Mouse (Mus musculus) lung, postnatal 0 days (tissue): ENCODE data around the gene Mien1.

ENCODE experiments used
- CTCF ChIP-seq: IDR thresholded peaks from 2 replicates; pipeline ENCODE4 v1.5.1; 2016; ENCODE audit warnings: antibody characterized with exemption, mild to moderate bottlenecking
- EP300 ChIP-seq: IDR thresholded peaks from 2 replicates; pipeline ENCODE4 v1.6.1; 2016; ENCODE audit warnings: antibody characterized with exemption, mild to moderate bottlenecking, control low read depth

DNA sequence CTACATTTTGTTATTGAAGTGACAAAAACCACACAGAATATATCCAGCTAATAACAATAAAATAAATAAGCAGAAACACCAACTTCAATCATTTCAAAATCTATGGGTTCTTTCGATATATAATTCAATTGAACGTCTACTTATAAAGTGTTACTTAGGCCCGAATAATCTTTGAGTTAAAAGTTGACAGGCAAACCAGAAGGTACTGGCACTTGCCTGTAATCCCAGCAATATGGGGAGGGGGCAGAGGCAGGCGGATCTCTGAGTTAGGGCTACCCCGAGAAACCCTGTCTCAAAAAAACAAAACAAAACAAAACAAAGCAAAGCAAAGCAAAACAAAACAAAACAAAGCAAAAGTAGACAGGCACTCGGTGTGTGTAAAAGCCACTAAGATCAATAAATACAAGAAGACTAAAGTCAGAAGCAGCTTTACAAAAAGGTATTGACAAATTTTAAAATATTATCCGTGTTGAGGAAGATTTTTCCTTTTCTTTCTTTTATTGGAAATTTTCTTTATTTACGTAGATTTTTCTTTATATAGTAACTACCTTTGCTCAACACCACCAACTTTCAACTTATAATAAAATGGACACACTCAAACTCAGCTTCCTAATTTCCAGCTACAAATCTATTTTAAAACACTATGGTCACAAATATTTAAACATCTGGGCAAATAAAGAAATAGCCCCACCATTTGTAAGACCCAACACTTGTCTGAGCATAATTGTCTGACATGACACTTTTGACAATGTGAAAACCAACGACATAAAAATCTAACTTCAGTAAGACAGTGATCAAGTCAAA lies 37.0 kb upstream of the Mien1 start:
- TF ChIP-seq CTCF (no peak), EP300 (no peak)
